Mouse (Mus musculus) c-Kit-positive CD71-negative TER-119-negative erythroid progenitor cells, embryonic 14.5 days (primary cell): ENCODE measurements at regions not wholly inside any gene's neighbourhood (a gene's known extent, or its start where the extent isn't known, plus 50 kb on each side); places are given as distances from the start of the nearest gene placed in this dataset.

Experiments
- DNase-seq: peaks from one replicate; pipeline ENCODE4 v3.0.0-alpha.2; 2013; ENCODE audit warnings: low read depth

DNA sequence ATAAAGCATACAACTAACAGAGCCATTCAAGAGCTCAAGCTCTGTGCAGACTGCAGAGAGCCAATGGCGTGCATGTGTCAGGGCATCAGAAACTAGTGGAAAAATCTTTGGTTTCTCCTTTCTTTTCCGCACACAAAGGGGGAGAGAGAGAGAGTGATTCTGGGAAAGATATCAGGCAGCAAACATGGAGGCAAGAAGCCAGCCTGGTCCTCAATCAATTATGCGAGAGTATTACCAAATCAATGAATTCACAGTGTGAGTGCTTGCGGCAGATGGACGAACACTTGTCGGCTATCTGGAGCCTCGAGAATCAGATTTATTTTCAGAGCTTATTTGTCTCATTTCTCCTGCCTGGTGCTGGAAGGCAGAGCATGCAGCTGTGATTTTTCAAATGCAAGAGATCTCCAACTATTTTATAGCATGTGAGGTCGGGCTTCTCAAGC is 230.6 kb downstream of the Snx10 start:
- no peak for DNase-seq

DNA sequence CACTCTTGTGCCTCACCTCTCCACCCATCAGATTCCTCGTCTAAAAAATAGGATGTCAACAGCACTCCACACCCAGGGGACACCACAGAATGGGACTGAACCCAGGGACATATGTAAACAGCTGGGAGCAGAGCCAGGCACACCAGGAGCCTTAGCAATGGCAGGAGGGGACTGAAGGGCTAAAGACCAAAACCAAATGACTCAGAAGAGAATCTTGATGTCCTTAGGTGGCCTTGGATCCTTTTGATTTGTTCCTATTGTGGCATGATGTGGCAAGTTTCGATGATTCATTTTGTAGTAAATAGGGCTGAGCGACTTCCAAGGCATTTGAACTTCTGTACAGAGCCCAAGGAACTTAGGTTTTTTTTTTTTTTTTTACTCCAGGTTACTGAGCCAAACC is 233.4 kb downstream of the Snx10 start:
- DNase-seq, result no peak

DNA sequence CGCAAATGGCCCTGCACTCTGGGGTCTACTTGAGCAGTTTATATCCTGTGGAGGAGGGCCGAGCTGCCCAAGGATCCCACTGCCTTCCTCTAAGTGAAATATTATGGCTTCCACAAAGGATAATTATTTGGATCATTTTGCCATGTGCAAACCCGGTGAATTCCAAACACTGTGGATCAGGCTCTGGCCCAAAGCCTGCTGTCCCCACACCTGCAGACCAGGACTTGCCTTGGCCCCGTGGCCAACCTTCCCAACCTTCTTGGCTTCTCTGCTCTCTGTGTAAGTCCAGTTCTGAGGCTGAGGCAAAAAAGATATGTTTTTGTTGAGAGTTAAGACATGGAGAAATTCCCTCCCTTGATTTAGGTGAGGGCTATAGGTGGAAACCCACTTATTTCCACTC is 234.0 kb downstream of the Snx10 start:
- DNase-seq, result no peak

DNA sequence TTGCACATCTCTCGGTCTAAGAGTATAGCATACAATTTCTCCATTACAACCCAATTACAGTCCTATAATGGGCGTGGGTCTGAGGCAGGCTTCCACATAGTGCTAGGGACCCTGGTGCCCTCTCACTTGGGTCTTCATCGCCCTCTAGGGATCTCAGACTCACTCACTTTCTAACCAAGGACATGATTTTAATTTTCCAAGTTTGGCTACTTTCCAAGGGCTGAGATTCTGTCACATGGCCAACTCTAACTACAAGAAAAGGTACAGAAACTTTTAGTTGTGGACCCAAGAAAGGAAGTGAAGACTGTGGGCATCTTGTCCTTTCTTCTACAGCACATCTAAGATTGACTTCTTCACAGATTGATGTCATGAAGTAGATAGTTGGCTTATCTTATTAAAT is 235.1 kb downstream of the Snx10 start:
- DNase-seq, result no peak

DNA sequence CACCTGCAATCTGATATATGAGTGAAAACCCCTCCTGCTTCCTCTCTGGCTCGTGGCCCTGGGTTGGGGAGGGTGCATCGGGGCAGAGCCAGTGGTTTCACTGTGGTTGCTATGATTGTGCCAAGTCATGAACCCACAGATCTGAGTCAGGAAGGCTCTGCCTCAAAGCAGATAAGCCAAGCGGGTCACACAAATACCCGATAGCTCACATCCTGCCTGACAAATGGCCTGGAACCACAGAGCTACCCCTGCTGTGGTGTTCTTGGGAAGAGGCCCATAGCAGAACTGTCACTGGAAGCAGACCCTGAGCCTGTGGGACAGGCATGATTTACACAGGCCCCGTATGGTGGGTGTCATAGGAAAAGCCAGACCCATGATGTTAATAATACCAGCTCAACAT is 236.7 kb downstream of the Snx10 start:
- peak; percentile 31 for DNase-seq

DNA sequence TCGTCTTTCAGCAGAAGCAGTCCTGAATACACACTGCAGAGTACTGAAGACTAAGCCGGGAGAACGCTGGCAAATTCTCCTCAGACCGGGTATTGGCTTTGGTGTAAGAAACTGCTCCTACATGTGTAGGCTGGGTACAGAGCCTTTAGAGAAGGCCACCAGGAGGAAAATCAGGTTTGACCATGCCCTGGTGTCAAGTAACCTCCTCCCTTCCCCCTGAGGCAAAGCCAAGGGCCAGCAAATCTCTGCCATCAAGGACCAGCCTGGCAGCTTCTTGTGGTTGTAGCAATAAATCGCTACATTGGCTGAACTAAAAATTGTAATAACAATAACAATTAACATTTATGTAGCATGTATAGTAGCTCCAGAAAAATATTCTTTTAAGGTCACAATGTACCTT is 237.8 kb downstream of the Snx10 start:
- no peak for DNase-seq

DNA sequence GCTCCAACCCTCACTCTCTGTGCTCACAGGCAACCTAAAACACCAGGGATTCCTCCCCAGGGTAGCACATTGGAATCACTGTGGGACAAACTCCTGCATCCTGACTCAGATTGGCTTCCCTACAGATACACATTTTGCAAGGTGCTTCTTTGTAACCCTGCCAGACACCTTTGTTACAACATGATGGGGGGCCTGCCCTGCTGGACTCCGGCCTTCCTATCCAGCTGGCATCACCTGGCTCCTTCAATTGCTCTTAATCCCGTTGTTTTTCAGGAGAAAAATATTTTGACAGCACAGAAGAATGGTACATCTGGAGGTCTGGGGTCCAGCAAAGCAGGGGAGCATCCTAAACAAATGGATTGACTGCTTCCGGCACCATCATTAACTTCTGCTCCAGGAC is 242.8 kb downstream of the Snx10 start:
- DNase-seq, result no peak

DNA sequence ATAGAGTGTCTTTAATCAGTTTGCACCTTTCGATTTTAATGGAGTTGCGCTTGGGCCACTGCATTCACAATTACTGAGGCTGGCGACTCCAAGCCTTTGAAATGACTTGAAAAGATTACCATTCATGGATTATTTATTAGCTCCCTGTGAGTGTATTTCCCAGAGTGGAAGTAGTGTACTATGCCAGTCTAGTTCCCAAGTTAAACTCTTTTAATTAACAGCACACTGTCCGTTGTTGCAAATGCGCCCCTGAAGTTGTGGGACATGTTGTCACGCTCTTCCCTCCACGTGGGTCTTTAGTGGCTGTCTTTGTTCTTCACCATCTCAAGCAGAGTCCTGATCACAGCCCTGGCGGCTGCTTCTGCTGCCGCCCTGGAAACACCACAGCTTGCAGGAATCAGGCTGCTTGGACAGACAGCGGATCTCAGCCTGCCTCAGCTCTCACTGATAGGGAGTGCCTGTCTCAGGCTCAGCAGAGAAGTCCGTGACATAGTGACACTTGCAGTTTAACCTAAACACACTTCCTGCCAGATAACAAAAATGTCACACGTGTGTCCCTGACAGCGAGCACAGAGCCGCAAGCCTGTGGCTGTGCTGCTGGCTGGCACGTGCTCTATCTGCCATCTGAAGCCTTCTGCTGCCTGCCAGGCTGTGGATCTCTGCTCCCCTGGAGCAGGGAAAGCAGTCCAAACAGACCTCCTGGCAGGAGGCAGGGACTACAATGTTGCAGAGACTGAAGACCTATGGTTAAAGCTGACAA is 244.1 kb downstream of the Snx10 start:
- DNase-seq, result peak; percentile 22

DNA sequence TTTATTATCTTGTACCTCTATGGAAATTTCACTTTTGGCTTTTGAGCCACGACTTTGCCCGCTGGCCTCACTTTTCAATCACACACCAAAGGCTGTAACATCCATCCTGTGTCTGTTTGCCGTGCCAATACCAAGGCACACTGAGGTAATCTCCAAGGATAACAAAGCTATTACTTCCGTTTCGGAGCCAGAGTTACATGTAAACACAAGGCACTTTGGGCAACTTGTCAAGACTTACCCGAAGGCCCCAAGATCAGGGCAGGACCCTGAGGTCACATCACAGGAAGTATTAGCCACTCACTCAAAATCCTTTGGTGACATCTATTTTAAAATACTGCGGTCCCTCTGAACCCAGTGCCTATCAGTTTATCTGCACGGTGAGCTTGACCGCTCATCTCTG is 241.3 kb downstream of the Skap2 start:
- DNase-seq, result no peak

DNA sequence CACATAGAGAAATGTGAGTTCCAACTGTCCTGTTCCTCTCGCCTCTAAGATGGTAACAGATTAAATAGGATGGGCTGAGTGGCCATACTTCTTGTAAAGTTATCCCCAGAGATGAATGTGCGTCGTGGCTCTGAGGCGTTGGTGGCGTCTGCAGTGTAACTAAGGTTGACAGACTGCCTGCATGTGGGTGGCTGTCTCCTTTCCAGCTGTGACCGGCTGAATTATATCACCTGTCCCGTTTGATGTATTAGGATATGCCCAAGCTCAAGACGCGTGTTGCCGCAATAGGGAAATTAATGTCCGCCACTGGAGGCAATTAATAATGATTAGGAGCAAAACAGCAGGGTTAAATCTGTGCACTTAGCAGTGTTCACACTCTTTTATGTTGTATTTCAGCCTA is 240.9 kb downstream of the Skap2 start:
- no peak for DNase-seq

DNA sequence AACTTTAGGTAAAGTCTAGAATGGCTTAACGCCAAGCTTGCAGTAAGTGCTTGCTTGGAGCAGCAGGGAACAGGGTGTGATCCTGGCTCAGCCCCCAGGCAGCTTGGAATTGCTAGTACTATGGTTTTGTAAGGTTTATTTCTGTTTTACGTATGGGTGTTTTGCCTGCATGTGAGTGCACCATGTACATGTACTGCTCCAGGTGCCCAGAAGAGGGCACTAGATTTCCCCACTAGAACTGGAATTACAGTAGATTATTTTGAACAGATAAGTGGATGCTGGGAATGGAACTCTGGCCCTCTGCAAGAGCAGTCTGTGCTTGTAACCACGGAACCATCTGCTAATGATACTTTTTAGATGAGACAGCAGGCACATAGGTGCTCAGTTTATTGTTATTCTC is 237.6 kb downstream of the Skap2 start:
- no peak for DNase-seq

DNA sequence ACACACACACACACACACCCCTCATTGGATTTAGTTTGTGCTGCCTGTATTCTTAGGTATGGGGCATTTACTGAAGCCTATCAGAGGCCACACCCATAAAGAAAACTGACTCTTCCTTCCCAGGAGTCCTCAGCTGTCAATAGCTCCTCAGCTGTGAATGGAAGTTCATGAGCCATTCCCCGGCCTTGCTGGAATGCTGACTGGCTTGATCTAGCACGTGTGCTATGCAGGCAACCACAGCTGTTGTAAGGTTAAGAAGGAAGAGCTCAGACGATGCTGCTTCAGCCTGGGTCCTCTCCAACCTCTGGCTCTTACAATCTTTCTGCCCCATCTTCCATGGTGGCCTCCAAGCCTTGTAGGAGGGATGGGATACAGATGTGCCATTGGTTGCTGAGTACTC is 226.7 kb downstream of the Skap2 start:
- no peak for DNase-seq

DNA sequence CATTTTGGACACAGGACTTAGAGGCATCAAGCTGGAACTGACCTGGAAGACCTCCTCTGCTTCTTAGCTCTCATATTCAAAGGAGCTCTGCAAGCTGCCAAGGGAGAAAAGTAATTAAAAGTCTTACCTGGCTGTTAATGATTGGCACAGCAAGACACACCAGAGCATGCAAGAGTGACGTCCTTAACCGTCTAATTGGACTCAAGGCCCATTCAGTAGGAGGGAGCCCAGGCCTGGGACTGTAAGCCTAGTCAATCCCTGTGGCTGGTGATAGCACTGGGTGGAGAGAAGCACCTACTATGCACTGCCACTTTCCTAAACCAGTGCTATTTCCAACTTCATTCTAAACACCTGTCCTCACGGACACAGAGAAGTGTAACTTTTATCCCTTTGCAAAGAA is 225.5 kb downstream of the Skap2 start:
- DNase-seq, result no peak

DNA sequence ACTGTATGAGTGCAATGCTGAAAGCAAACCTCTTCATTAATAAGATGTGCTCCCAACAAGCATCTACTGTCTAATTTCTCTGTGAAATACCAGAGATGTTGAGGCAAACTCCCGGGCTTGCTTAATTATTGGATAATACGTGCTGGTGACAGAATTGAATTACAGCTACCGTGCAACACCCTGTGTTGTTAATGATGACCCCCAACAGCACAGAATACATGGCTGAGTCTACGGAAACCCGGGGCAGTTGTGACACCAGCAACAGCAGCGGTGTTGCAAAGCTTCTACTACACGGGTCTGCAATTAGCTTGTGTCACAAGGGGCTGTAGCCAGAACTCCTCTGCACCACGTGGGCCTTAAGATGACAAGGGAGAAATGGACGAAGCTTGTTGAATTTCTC is 224.2 kb downstream of the Skap2 start:
- DNase-seq, result no peak

DNA sequence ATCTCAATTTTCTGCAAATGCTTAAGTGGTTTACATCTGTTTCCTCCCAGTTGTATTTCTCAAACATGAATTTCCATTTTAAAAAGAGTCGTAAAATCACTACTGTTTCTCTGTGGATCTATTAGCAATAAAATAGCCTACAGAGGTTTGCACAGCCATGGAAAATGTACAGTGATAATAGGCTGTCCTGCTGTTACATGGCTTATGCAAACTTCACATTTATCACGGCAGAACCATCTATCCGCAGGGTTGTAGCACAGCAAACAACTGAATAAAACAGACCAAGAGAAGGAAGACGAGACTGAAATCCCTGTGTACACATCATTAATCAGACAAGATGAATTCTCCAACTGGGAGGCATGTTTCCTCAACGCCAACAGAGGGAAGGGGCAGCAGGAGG is 222.1 kb downstream of the Skap2 start:
- DNase-seq, result no peak

DNA sequence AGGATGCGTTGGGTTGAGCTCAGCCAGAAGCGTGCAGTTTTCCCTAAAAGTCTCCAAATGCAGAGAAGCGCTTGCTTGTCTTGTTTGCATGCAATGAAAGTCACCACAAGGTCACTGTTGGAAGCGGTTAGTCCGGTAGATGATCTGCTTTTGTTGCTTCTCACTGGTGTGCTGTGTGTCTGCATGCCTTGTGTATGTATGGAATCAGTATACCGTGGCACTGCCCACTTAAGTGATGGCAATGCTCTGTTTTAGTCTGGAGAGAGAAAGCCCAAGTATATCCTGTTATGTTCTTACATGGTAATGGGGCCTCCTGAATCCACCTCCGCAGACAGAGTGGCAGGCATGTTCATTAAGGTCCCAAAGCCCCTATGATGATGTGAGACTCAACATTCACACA is 221.7 kb downstream of the Skap2 start:
- no peak for DNase-seq

DNA sequence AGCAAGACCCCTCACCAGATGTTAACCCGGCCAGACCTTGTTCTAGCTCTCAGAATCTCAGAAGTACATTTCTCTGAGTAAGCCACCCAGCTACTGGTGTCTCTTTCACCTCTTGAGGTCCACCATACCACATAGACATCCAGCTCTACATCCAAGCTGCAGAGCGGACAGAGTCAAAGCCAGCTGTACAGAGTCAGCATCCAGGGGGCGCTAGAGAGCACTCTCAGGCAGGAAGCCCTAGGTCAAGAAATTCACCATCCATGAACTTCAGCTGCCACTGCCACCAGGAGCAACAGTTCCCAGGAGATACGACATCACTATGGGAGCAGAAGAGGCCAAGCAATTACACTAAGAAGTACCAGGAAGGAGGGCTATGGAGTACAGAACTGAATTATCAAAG is 217.0 kb downstream of the Skap2 start:
- DNase-seq, result peak; percentile 25

DNA sequence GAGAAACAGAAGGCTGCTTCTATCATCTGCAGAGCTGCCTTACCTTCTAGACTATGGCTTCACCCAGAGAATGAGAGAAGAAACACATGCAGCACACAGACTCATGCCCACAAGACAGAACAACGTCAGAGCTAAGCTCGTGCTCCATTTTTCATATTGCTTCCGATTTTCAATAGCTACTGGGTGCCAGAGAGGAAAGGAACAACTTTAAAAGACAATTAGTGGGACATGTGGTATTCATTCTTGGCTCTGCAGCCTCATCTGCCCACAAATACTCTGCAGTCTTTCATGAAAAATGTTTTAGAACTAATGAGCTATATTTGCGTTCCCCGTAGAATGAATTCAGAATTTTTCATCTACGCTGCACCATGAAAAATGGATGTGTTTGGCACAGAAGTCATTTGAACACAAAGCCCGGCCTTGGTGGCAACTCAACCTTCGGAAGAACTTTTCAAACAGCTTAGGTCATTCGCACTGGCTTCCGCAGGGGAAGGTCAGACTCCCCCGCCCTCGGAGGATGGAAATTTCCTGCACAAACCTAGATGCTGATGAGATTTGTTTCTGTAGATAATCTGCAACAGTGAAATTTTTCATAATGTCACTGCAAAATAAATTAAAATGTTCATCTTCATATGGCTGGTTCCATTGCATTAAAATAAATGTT is 213.6 kb downstream of the Skap2 start:
- no peak for DNase-seq

DNA sequence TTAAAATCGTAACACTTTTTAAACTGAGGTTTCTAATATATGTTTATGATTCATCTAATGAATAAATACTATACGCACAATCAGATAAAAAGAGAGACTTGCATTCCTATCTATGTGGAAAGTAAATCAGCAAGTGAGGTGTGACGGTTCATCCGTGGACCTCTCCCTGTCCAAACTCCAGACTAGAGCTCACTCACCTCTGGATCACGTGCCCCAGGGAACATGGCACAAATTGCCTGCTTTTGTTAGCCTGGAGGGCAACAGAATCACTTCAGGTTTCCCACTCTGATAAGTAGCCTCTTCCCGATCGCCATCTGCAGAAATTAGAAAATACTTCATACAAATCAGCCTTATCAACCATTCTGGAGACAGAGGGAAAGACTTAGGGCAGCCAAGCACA is 206.7 kb downstream of the Skap2 start:
- DNase-seq, result no peak
